Mouse (Mus musculus): ENCODE measurements around the gene Skint3.
"Not testable (repeated sequence)": the region's sequence is repeated elsewhere in the genome, so short reads cannot be mapped to it uniquely, and the experiment has no call there.

Gene Skint3

DNA sequence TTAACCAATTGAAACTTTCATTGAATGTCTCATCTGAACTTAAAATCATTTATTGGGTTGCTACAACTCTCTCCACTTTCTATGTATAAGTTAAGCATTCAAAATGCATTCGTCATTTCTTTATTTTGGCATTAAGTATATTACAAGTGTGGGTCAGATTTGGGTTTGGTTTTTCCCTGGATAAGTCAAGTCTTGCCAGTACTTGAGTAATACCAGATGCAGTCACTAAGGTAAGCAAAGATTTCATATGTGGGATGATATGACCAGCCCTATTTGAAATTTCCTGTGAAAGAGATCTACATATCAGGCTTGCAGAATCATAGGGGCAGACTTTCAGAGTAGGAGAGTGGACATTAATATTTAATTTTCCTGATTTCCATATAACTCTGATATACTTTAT lies at the start of gene Skint3:
Skint3 (plus strand) TSS at position 301 of the 400 bp plus-strand sequence.
- no peak for DNase-seq (ENCODE audit: extremely low spot score, low spot score)

DNA sequence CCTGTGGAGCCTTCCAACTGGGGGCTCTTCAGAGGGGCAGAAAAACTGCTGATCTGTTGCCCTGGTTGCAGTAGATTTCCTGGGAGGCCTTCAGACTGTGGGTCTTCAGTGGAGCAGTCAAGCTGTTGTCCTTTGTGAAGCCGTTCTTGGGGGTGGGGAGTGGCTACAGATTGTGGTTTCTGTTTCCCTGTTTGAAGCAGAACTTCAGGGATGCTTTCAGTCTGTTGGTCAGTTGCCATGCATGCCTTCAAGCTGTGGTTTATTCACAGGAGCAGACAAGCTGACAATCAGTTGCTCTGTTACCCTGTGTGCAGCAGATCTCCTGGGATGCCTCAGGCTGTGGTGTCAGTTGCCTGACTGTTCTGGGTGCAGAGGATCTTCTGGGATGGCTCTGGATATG lies 11.4 kb downstream of the Skint3 start:
- DNase-seq (ENCODE audit: extremely low spot score, low spot score) = no peak

DNA sequence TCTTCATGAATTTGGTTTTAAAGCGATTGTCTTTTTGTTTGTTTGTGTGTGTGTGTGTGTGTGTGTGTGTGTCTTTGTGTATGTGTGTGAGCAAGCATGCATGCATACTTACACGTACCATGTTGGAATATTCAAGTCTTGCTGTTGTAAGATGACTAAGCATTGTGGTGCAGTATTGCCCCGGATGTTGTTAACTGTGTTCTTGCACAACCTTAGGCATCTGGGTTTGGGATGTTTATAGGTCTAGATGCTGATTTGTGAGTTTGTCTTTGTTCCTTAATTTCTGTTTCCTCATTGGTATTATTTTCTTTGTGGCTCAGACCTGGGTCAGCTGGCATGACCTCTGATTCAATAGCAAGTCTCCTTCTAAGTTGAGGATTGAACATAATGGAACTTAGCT lies 11.9 kb downstream of the Skint3 start:
- no peak for DNase-seq (ENCODE audit: extremely low spot score, low spot score)

DNA sequence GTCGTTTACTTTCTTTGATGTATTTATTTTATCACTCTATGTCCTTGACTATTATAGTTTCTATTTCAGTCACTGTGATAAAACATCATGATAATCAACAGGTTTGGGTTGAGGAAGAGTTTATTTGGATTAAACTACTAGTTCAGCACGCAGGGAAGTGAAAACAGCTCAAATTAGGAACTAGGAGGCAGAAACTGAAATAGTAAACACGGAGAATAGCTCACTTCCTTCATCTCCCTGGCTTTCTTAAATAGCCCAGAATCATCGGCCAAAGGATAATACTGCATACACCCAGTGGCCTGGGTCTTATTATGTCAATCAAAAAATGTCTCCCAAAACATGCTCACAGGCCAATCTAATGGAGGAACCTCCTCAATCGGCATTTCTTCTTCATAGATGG lies 24.0 kb downstream of the Skint3 start:
- no peak for DNase-seq (ENCODE audit: extremely low spot score, low spot score)

DNA sequence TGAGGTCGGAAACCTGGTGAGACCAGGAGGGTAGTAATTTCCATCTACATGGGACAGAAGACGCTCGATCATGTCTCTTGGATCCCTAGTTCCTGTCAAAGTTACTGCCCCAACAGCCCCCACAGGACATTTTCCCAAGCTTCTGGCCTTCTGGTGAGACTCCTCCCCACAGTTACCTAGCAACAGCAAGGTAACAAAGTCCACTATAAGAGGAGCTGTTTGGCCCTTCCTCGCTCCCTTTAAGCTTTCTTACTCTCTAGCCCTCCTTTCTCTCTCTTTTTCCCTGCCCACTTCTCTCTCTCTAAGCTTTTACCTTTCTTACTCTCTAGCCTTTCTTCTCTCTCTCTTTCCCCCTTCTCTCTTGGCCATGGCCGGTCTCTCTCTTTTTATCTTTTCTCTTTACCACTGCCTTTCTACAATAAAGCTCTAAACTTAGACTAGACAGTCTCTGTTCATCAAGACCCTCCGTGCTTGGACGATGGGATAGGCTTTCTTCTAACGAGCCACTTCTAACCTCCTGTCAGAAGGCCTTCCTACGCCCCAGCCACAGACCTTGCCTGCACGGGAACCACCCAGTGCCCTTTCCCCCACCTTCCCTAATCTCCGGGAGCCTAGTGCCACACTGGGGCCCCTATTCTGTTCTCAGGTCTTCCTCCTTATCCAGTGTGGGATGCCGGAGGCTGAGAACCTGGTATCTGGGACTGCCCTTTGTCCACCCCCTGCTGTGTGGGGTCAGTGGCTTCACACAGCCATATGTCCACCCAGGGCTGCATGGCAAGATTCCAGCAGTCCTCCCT lies 55.3 kb downstream of the Skint3 start:
- no peak for DNase-seq (ENCODE audit: extremely low spot score, low spot score)

DNA sequence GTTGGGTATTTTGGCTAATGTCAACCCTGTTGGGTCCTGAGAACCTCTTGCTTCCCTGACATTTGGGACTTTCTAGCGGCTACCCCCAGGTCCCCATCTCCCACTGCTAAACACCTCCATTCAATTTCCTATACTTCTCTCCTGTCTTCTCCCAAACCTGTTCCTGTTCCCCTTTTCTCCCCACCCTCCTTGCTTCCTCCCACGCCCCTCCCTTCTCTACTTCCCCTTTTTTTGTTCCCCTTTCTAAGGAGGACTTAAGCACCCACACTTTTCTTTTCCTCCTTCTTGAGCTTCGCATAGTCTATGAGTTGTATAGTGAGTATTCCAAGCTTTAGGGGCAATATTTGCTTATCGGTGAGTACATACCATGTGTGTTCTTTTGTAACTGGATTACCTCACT lies 56.4 kb downstream of the Skint3 start:
- DNase-seq (ENCODE audit: extremely low spot score, low spot score) = no peak

DNA sequence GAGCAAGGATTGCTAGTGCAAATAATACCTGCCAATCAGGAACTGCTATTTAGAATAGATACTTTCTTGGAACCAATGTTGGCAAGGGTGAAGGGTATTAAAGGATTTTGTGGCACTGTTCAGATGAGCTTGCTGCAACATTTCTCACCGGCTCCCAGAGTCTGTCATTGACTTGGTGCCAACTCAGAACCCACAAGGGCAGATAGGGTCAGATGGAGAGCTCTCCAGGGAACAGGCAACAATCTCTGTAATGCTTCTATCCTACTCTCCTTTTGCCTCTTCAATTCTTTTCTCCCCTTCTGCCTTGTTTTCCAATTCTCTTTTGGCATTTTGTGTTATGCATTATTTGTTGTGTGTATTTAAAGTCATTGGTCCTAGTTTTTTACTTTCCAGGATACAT lies 70.3 kb downstream of the Skint3 start:
- DNase-seq (ENCODE audit: extremely low spot score, low spot score) = no peak

DNA sequence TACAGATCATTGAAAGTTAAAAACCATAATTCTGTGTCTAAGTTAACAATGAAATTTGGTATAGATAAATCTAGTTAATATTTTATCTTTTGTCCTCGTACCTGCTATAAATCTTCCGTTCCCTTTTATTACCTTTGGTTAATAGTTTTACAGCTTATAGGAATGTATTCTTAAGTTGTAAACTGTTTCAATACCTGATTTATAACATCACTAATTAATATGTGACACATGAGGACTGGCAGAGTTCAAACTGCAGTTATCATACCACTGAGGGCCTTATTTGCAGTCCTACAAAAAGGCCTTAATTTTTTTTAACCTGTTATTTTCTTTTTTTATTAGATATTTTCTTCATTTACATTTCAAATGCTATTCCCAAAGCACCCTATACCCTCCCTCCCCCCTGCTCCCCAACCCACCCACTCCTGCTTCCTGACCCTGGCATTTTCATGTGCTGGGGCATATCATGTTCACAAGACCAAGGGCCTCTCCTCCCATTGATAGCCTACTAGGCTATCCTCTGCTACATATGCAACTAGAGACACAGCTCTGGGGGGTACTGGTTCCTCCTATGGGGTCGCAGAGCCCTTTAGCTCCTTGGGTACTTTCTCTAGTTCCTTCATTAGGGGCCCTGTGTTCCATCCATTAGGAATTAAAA lies 70.9 kb downstream of the Skint3 start:
- no peak for DNase-seq (ENCODE audit: extremely low spot score, low spot score)

DNA sequence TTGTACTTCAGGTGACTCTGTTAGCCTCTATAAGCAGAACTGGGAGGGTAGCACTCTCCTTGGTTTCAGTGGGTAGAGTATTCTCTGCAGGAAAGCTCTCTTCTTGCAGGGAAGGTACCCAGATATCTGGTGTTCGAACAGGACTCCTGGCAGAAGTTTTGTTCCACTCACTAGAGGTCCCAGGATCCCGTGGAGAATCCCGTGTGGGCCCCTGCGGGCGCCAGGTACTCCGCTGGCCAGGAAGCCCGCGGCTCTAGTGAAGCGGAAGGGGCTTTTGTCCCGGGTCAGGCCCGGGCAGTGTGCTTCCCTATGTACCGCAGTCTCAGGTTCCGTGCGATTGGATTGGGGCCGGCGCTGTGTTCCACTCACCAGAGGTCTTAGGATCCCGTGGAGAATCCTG lies 117.1 kb downstream of the Skint3 start:
- DNase-seq (ENCODE audit: extremely low spot score, low spot score) = not testable (repeated sequence)

All from neural tube, embryonic 10.5 days (tissue).